In the genomic region with DNA sequence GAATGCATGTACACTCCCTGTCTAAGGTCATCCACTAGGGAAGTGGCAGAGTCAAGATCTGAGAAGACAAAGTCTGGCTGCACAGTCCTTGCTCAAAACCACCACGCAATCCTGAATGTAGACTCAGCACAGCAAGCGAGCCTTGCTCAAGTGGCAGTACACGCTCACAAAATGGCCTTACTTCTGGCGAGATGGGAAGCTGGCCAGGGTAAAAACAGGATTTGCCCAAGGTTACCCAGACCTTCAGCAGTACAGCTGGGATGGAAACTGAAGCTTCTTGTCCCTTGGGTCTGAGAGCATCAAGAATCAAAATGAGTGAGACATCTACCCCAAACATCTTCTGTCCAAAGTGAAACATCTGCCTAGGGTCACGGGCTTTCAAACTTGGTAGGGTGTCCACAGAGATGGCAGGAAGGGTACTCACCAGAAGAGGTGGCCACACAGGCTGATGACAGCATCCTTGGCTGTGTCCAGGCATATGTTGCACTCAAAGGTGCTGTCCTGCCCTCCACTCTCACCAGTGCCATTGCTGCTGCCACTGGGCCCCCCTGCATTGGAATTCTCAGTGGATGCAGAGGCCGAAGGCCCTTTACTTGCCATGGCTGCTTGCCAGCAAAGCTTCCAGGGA, we compare ENCODE assay signal across 20 mouse cellular contexts. TPM values are rescaled to one million over a fixed set of nuclear protein-coding genes. Genes with fewer than 3 reads are reported as not detected.
DNase-seq lines count a peak whose midpoint lies in the region; ATAC-seq and TF ChIP-seq lines count a peak whose summit lies in the region.
"Had no signal": no experiment of that assay in that cellular context is flagged by ENCODE, and none has a peak within 500 bp of the region (broad histone marks: within the 10 kb centered on the region; RNA-seq: fewer than 3 reads in every experiment).

No protein-coding gene starts in this region.

- H3K36me3 ChIP-seq in CH12.LX (replicated peaks in 1 of 2; ENCODE audit: control insufficient read depth in 1 of 2, insufficient read depth in 1 of 2, low read length in 1 of 2), result peaks cover 22 to 48% of the 10 kb centered on the region in 2 experiments
- peaks cover under 1% of the 10 kb centered on the region; the same call in 1 of the 2 replicates for H3K36me3 ChIP-seq in hindbrain, embryonic 14.5 days (replicated peaks; ENCODE audit: control insufficient read depth, insufficient read depth)

- no peak overlapping the region for H3K27ac ChIP-seq in CH12.LX (ENCODE audit: insufficient read depth, low read depth)
- no peak overlapping the region for H3K27ac ChIP-seq in hindbrain, embryonic 14.5 days
- H3K27ac ChIP-seq: forebrain, embryonic 13.5 days; gastrocnemius, adult 2 months; heart, embryonic 13.5 days; hindbrain, embryonic 12.5 days; hindbrain, postnatal 0 days had no signal

- H3K79me2 ChIP-seq in CH12.LX (replicated peaks; ENCODE audit: control insufficient read depth, extremely low read depth, insufficient read depth, poor library complexity, severe bottlenecking), result peaks cover 5% of the 10 kb centered on the region; the same call in 1 of the 2 replicates

- WGBS in hindbrain, embryonic 14.5 days, result 96% methylated on average over 6 of the region's 6 CpGs

- H3K4me3 ChIP-seq in CH12.LX (replicated peaks in 1 of 3; ENCODE audit: low read depth in 2 of 3, low read length in 2 of 3, poor library complexity in 1 of 3), result no peak overlapping the region
- no peak overlapping the region for H3K4me3 ChIP-seq in hindbrain, embryonic 14.5 days (replicated peaks; ENCODE audit: low read length)
- H3K4me3 ChIP-seq: forebrain, embryonic 13.5 days; gastrocnemius, adult 2 months; heart, embryonic 13.5 days; hindbrain, embryonic 12.5 days had no signal

- no peaks in the 10 kb centered on the region for H3K9me3 ChIP-seq in CH12.LX (replicated peaks; ENCODE audit: low read length)
- no peaks in the 10 kb centered on the region for H3K9me3 ChIP-seq in hindbrain, embryonic 14.5 days (ENCODE audit: control insufficient read depth, low read length)
- H3K9me3 ChIP-seq: forebrain, embryonic 13.5 days; G1E; heart, embryonic 13.5 days; hindbrain, embryonic 12.5 days had no signal

- DNase-seq in heart, adult 11 months, result peak; percentile 81
- DNase-seq in heart, postnatal 4 days, result no peak
- DNase-seq in CH12.LX (ENCODE audit: extremely low read depth), result no peak
- DNase-seq in adrenal gland, adult 2 months, result peak; percentile 77
- DNase-seq in adrenal gland, postnatal 25 days, result peak; percentile 35
- no peak for DNase-seq in hindbrain, embryonic 14.5 days (ENCODE audit: low spot score)
- DNase-seq in right cerebral cortex, postnatal 4 days, result no peak
- DNase-seq: cerebellum, adult 2 months; cerebellum, postnatal 14 days; forebrain, postnatal 0 days; gastrocnemius, adult 2 months; gastrocnemius, postnatal 25 days; heart, postnatal 36 days; kidney, adult 11 months had no signal

- ATAC-seq in hindbrain, embryonic 14.5 days (ENCODE audit: low FRiP score), result no peak
- ATAC-seq: forebrain, embryonic 13.5 days; forebrain, postnatal 0 days; hindbrain, postnatal 0 days had no signal

- no peak for TF ChIP-seq POLR2A in CH12.LX (IDR thresholded peaks at IDR 0.05; ENCODE audit: low read depth, low read length)

- TF ChIP-seq RAD21 in CH12.LX (IDR thresholded peaks at IDR 0.05; ENCODE audit: low read depth, low read length), result no peak

- TF ChIP-seq EP300 in CH12.LX (IDR thresholded peaks at IDR 0.05; ENCODE audit: low read length), result no peak

- H3K27me3 ChIP-seq in CH12.LX (replicated peaks), result no peaks in the 10 kb centered on the region
- no peaks in the 10 kb centered on the region for H3K27me3 ChIP-seq in hindbrain, embryonic 14.5 days (ENCODE audit: control insufficient read depth, insufficient read depth, low read length)
- H3K27me3 ChIP-seq: forebrain, embryonic 13.5 days; heart, embryonic 13.5 days; hindbrain, embryonic 12.5 days had no signal

- no peak overlapping the region for H3K9ac ChIP-seq in CH12.LX (ENCODE audit: insufficient read depth, low read depth)
- no peak overlapping the region for H3K9ac ChIP-seq in hindbrain, embryonic 14.5 days
- H3K9ac ChIP-seq: forebrain, embryonic 13.5 days; forebrain, postnatal 0 days; heart, embryonic 13.5 days; hindbrain, embryonic 12.5 days had no signal

- H3K4me2 ChIP-seq in CH12.LX (ENCODE audit: insufficient read depth, low read depth, poor library complexity, severe bottlenecking), result 0 out of 2 replicates have a peak overlapping the region, but pooled peaks have one; percentile 2
- no peak overlapping the region for H3K4me2 ChIP-seq in hindbrain, embryonic 14.5 days (replicated peaks)
- H3K4me2 ChIP-seq: forebrain, embryonic 13.5 days; heart, embryonic 13.5 days; hindbrain, embryonic 12.5 days had no signal

- dilution Hi-C loops in CH12.LX (cut with MboI; ENCODE audit: extremely low pct_ligation_motif_present, extremely low pct_unique_long_range_greater_than_20kb, low sequenced_read_pairs), result no loop called here

- TF ChIP-seq CTCF in CH12.LX (conservative IDR thresholded peaks at IDR 0.05 in 1 of 2, IDR thresholded peaks at IDR 0.05 in 1 of 2; ENCODE audit: low read depth in 2 of 2, low read length in 2 of 2), result no peak

- in situ Hi-C loops in CH12.LX (cut with MboI; ENCODE audit: low pct_ligation_motif_present, low pct_unique_long_range_greater_than_20kb, low sequenced_read_pairs), result no loop called here

- peaks cover 4 to 17% of the 10 kb centered on the region in 2 experiments for H3K4me1 ChIP-seq in CH12.LX (ENCODE audit: control insufficient read depth in 1 of 2, insufficient read depth in 2 of 2)
- no peaks in the 10 kb centered on the region for H3K4me1 ChIP-seq in hindbrain, embryonic 14.5 days (replicated peaks; ENCODE audit: control insufficient read depth, insufficient read depth, low read length)
- H3K4me1 ChIP-seq: hindbrain, embryonic 12.5 days had no signal

TF ChIP-seq in CH12.LX, 34 proteins besides CTCF, POLR2A, EP300 and RAD21:
- TF ChIP-seq USF1 (IDR thresholded peaks at IDR 0.05; ENCODE audit: low read depth, low read length) (no peak), MXI1 (IDR thresholded peaks at IDR 0.05; ENCODE audit: low read depth, low read length) (no peak), NELFE (IDR thresholded peaks at IDR 0.05; ENCODE audit: low read depth, low read length) (no peak), ZKSCAN1 (IDR thresholded peaks at IDR 0.05; ENCODE audit: borderline replicate concordance, low read depth, low read length) (no peak), ELF1 (IDR thresholded peaks at IDR 0.05; ENCODE audit: low read depth, low read length) (no peak), USF2 (conservative IDR thresholded peaks at IDR 0.05; ENCODE audit: low read depth, low read length) (no peak), ZC3H11A (IDR thresholded peaks at IDR 0.05; ENCODE audit: low read depth, low read length) (no peak), E2F4 (IDR thresholded peaks at IDR 0.05; ENCODE audit: insufficient replicate concordance, low read depth, low read length) (no peak), ZMIZ1 (IDR thresholded peaks at IDR 0.05; ENCODE audit: low read depth, low read length) (no peak), RCOR1 (conservative IDR thresholded peaks at IDR 0.05; ENCODE audit: low read depth, low read length) (no peak), MAX (IDR thresholded peaks at IDR 0.05; ENCODE audit: low read length) (no peak), KAT2A (IDR thresholded peaks at IDR 0.05; ENCODE audit: insufficient replicate concordance, low read length) (no peak), MAZ (IDR thresholded peaks at IDR 0.05; ENCODE audit: low read depth, low read length) (no peak)
TF ChIP-seq in CH12.LX: peak in this region for 0.

RNA-seq across cellular contexts. Expression of a gene that starts 20.1 kb away (rescaled TPM):
- total RNA-seq in heart, postnatal 4 days (2021), result 10 to 100 TPM; 26.7 to 28.9 TPM
- 15.6 and 15.7 TPM in 2 replicates for total RNA-seq in CH12.LX (2012; rRNA removed)
- 22.7 and 26.4 TPM in 2 replicates for total RNA-seq in CH12.LX (2014; rRNA removed)
- 25.3 and 26.7 TPM in 2 replicates for polyA plus RNA-seq in CH12.LX (2012; ENCODE audit: insufficient read length, low read depth)
- total RNA-seq in adrenal gland, adult 2 months (2021), result 10 to 100 TPM; 33.5 to 36.8 TPM
- polyA plus RNA-seq in adrenal gland, adult 2 months (2012; rRNA removed), result 23.0 and 33.2 TPM in 2 replicates
- total RNA-seq in adrenal gland, postnatal 25 days (2021), result 34.3 and 45.8 TPM in 2 replicates
- 46.3 and 50.6 TPM in 2 replicates for polyA plus RNA-seq in hindbrain, embryonic 14.5 days (2014; fragmentation: Nextera tagmentation; extraction: Ambion mirVana)

RNA-seq across cellular contexts. Expression of a gene that starts 23.1 kb away (rescaled TPM):
- 10 to 100 TPM; 31.8 to 34.4 TPM for total RNA-seq in heart, postnatal 4 days (2021)
- 49.7 and 64.0 TPM in 2 replicates for total RNA-seq in CH12.LX (2012; rRNA removed)
- total RNA-seq in CH12.LX (2014; rRNA removed), result 41.5 and 41.8 TPM in 2 replicates
- 45.2 and 46.1 TPM in 2 replicates for polyA plus RNA-seq in CH12.LX (2012; ENCODE audit: insufficient read length, low read depth)
- total RNA-seq in adrenal gland, adult 2 months (2021), result 10 to 100 TPM; 21.3 to 21.7 TPM
- polyA plus RNA-seq in adrenal gland, adult 2 months (2012; rRNA removed), result 30.2 and 40.2 TPM in 2 replicates
- total RNA-seq in adrenal gland, postnatal 25 days (2021), result 27.1 and 44.5 TPM in 2 replicates
- 146 and 148 TPM in 2 replicates for polyA plus RNA-seq in hindbrain, embryonic 14.5 days (2014; fragmentation: Nextera tagmentation; extraction: Ambion mirVana)

RNA-seq across cellular contexts. Expression of a gene that starts 56.0 kb away (rescaled TPM):
- total RNA-seq in heart, postnatal 4 days (2021), result under 1 TPM; 0.11 to 0.24 TPM
- total RNA-seq in CH12.LX (2012; rRNA removed) (not detected in 2 replicates), CH12.LX (2014; rRNA removed) (not detected in 2 replicates)
- not detected in 2 replicates for polyA plus RNA-seq in CH12.LX (2012; ENCODE audit: insufficient read length, low read depth)
- total RNA-seq in adrenal gland, adult 2 months (2021), result under 1 TPM in 1 of 2 experiments, not detected in 1; 0.14 TPM
- 0.52 and 0.65 TPM in 2 replicates for polyA plus RNA-seq in adrenal gland, adult 2 months (2012; rRNA removed)
- total RNA-seq in adrenal gland, postnatal 25 days (2021), result 0.18 and 0.33 TPM in 2 replicates
- 0.67 and 0.81 TPM in 2 replicates for polyA plus RNA-seq in hindbrain, embryonic 14.5 days (2014; fragmentation: Nextera tagmentation; extraction: Ambion mirVana)
- total RNA-seq: gastrocnemius, adult 2 months; gastrocnemius, postnatal 25 days; granulocyte monocyte progenitor cell, adult 5-6 weeks; heart, postnatal 36 days had no signal
- polyA plus RNA-seq: G1E had no signal

Comparison
In these comparisons a context has a peak if more than half of its experiments do, and no peak if none do; other contexts are left out.
1. DNase-seq: peak in heart, adult 11 months (single experiment), adrenal gland, adult 2 months (single experiment) and adrenal gland, postnatal 25 days (single experiment); none in heart, postnatal 4 days (single experiment), CH12.LX (single experiment), hindbrain, embryonic 14.5 days (single experiment) and right cerebral cortex, postnatal 4 days (single experiment).